Mouse (Mus musculus): ENCODE measurements around the gene Wnt4. TPM values are rescaled to one million over a fixed set of nuclear protein-coding genes. Genes with fewer than 3 reads are reported as not detected.

Gene Wnt4
- 0.18 and 0.24 TPM in 2 replicates for polyA plus RNA-seq (2015; fragmentation: Nextera tagmentation; extraction: Ambion mirVana)

DNA sequence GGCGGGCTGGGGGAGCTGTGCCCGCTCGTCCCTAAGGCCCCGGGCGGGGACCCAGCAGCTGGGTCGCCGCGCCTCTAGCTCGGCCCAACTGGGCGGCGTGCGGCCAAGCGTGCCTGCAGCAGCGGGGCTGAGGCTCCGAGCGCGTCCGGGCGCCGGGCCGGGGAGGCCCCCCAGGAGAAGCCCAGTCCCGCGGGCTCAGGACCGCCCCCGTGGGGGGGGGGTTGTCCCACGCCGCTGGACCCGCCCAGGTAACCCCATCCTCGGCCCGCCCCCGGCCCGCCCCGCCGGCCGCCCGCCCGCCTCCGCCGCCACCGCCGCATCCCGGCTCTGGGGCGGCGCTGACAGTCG, at the start of gene Wnt4:
TSS of gene Wnt4 (plus strand) at position 324 of the 348 bp plus-strand sequence.

Other genes starting within 250 kb of the Wnt4 start
- 1.6 and 1.9 TPM in 2 replicates for gene Zbtb40, start 228.7 kb upstream of the Wnt4 start, polyA plus RNA-seq (2015; fragmentation: Nextera tagmentation; extraction: Ambion mirVana)
- gene Cdc42, start 80.2 kb downstream of the Wnt4 start, polyA plus RNA-seq (2015; fragmentation: Nextera tagmentation; extraction: Ambion mirVana), result 314 and 362 TPM in 2 replicates
- gene Cela3a, start 132.3 kb downstream of the Wnt4 start, polyA plus RNA-seq (2015; fragmentation: Nextera tagmentation; extraction: Ambion mirVana), result not detected in 2 replicates
- gene Cela3b, start 153.1 kb downstream of the Wnt4 start, polyA plus RNA-seq (2015; fragmentation: Nextera tagmentation; extraction: Ambion mirVana), result 21.7 and 60.5 TPM in 2 replicates
- gene 1700013G24Rik, start 175.8 kb downstream of the Wnt4 start, polyA plus RNA-seq (2015; fragmentation: Nextera tagmentation; extraction: Ambion mirVana), result not detected in 2 replicates
- gene Hspg2, start 191.3 kb downstream of the Wnt4 start, polyA plus RNA-seq (2015; fragmentation: Nextera tagmentation; extraction: Ambion mirVana), result 8.8 and 10.3 TPM in 2 replicates

Measured in spleen, postnatal 0 days (tissue).